In genomic region chr15:88751564-88752402, GRCm38 (mm10) we compare ENCODE assay signal across 7 mouse cellular contexts. TPM values are rescaled to one million over a fixed set of nuclear protein-coding genes. Genes with fewer than 3 reads are reported as not detected.
DNase-seq lines count a peak whose midpoint lies in the region; ATAC-seq and TF ChIP-seq lines count a peak whose summit lies in the region.

Gene Zbed4, plus strand, starts transcription at chr15:88751660.

- peak within 1 kb of the TSS; percentile 94 for H3K4me2 ChIP-seq in embryonic facial prominence, embryonic 15.5 days (replicated peaks)
- H3K4me2 ChIP-seq in heart, embryonic 15.5 days: peak within 1 kb of the TSS; percentile 90

- intact Hi-C loops in left cerebral cortex, postnatal 10 days (cut with DNase I): no loop called here

- H3K79me3 ChIP-seq in C2C12 (ENCODE audit: low read depth): peaks cover 37% of the 10 kb centered on the region

- H3K79me2 ChIP-seq in C2C12 (ENCODE audit: control insufficient read depth, insufficient read depth): peaks cover 47% of the 10 kb centered on the region
- peaks cover 42% of the 10 kb centered on the region for H3K79me2 ChIP-seq in MEL (ENCODE audit: control insufficient read depth, insufficient read depth, low read length, poor library complexity)
- H3K79me2 ChIP-seq in macrophage (ENCODE audit: inconsistent target): peaks cover 48% of the 10 kb centered on the region

- no peak for TF ChIP-seq RAD21 in MEL (IDR thresholded peaks at IDR 0.05; ENCODE audit: low read depth, low read length)

- TF ChIP-seq POLR2A in MEL (IDR thresholded peaks at IDR 0.05; ENCODE audit: control insufficient read depth in 1 of 2, insufficient read depth in 1 of 2, low read depth in 1 of 2, low read length in 2 of 2, poor library complexity in 1 of 2): peak in 1 of 2 experiments; percentile 56; a peak in 3 of 4 replicates

- TF ChIP-seq CTCF in C2C12 (IDR thresholded peaks at IDR 0.05; ENCODE audit: control insufficient read depth, insufficient read depth, insufficient read length) (no peak), MEL (IDR thresholded peaks at IDR 0.05 in 2 of 3, conservative IDR thresholded peaks at IDR 0.05 in 1 of 3; ENCODE audit: control insufficient read depth in 1 of 3, insufficient read depth in 1 of 3, low read depth in 2 of 3, low read length in 3 of 3, poor library complexity in 1 of 3, severe bottlenecking in 1 of 3) (no peak)

- no peaks in the 10 kb centered on the region for H3K9me3 ChIP-seq in MEL (replicated peaks; ENCODE audit: insufficient read depth, low read length)
- no peaks in the 10 kb centered on the region for H3K9me3 ChIP-seq in embryonic facial prominence, embryonic 15.5 days (replicated peaks)
- H3K9me3 ChIP-seq in heart, embryonic 15.5 days (replicated peaks): no peaks in the 10 kb centered on the region

- peak within 1 kb of the TSS; percentile 92 for H3K4me3 ChIP-seq in C2C12 (ENCODE audit: insufficient read depth, poor library complexity, severe bottlenecking)
- peak within 1 kb of the TSS; percentile 63 to 78 for H3K4me3 ChIP-seq in MEL (ENCODE audit: control insufficient read depth in 1 of 2, insufficient read depth in 1 of 2, low read depth in 2 of 2, low read length in 2 of 2)
- peak within 1 kb of the TSS; percentile 77 for H3K4me3 ChIP-seq in embryonic facial prominence, embryonic 15.5 days (replicated peaks)
- peak within 1 kb of the TSS; percentile 81 for H3K4me3 ChIP-seq in heart, embryonic 15.5 days
- peak within 1 kb of the TSS; percentile 71 for H3K4me3 ChIP-seq in macrophage (ENCODE audit: inconsistent target)

- peak; percentile 91 for DNase-seq in MEL (ENCODE audit: low read depth, low spot score)
- DNase-seq in left cerebral cortex, postnatal 10 days (ENCODE audit: extremely low spot score in 1 of 2, low spot score in 2 of 2): peak in 1 of 2 experiments; percentile 66
- DNase-seq in right cerebral cortex, adult 2 months (ENCODE audit: low spot score in 2 of 2): peak; percentile 37 to 38

- ATAC-seq in embryonic facial prominence, embryonic 15.5 days (ENCODE audit: insufficient number of reproducible peaks, low FRiP score, low TSS enrichment, low read depth): peak; percentile 66
- ATAC-seq in heart, embryonic 15.5 days (replicated peaks; ENCODE audit: insufficient number of reproducible peaks, insufficient read depth, low FRiP score, low read depth): peak; percentile 25

- H3K9ac ChIP-seq in MEL (ENCODE audit: control insufficient read depth, low read depth, low read length, poor library complexity, severe bottlenecking): peak within 1 kb of the TSS; percentile 95
- H3K9ac ChIP-seq in embryonic facial prominence, embryonic 15.5 days: peak within 1 kb of the TSS; percentile 56
- peak within 1 kb of the TSS; percentile 89 for H3K9ac ChIP-seq in heart, embryonic 15.5 days

- H3K27me3 ChIP-seq in C2C12 (ENCODE audit: control insufficient read depth, insufficient read depth, insufficient read length) (peaks cover 7% of the 10 kb centered on the region), MEL (ENCODE audit: control insufficient read depth in 1 of 2, insufficient read depth in 2 of 2, low read length in 2 of 2) (no peaks in the 10 kb centered on the region)
- no peaks in the 10 kb centered on the region for H3K27me3 ChIP-seq in embryonic facial prominence, embryonic 15.5 days
- H3K27me3 ChIP-seq in heart, embryonic 15.5 days: no peaks in the 10 kb centered on the region

- WGBS in embryonic facial prominence, embryonic 15.5 days: 0% methylated on average over 100 of the region's 119 CpGs
- under 1% methylated on average over 88 of the region's 119 CpGs for WGBS in heart, embryonic 15.5 days
- WGBS in macrophage (ENCODE audit: missing documents): under 1% methylated on average over 70 of the region's 119 CpGs

- H3K36me3 ChIP-seq in C2C12 (ENCODE audit: control insufficient read depth, insufficient read depth): peaks cover 25% of the 10 kb centered on the region
- peaks cover 3 to 23% of the 10 kb centered on the region in 2 experiments; a peak in 3 of 4 replicates for H3K36me3 ChIP-seq in MEL (ENCODE audit: control insufficient read depth in 1 of 2, insufficient read depth in 2 of 2, low read length in 2 of 2)
- H3K36me3 ChIP-seq in embryonic facial prominence, embryonic 15.5 days: peaks cover 3% of the 10 kb centered on the region; the same call in 1 of the 2 replicates
- no peaks in the 10 kb centered on the region for H3K36me3 ChIP-seq in heart, embryonic 15.5 days
- peaks cover 8% of the 10 kb centered on the region; the same call in 1 of the 2 replicates for H3K36me3 ChIP-seq in macrophage (ENCODE audit: inconsistent target)

- H3K27ac ChIP-seq in MEL (ENCODE audit: control insufficient read depth, low read depth, low read length) (peak within 1 kb of the TSS; percentile 99), macrophage (peak within 1 kb of the TSS; percentile 62)
- peak within 1 kb of the TSS; percentile 83 for H3K27ac ChIP-seq in embryonic facial prominence, embryonic 15.5 days (replicated peaks)
- H3K27ac ChIP-seq in heart, embryonic 15.5 days: peak within 1 kb of the TSS; percentile 93

- TF ChIP-seq EP300 in MEL (IDR thresholded peaks at IDR 0.05; ENCODE audit: low read depth in 1 of 2, low read length in 2 of 2): no peak

- H3ac ChIP-seq in C2C12 (ENCODE audit: control insufficient read depth, insufficient read length, low read depth): peak within 1 kb of the TSS; percentile 99

- peaks cover 3 to 29% of the 10 kb centered on the region in 2 experiments; a peak in 3 of 4 replicates for H3K4me1 ChIP-seq in MEL (ENCODE audit: control insufficient read depth in 1 of 2, insufficient read depth in 2 of 2, low read length in 2 of 2)
- H3K4me1 ChIP-seq in embryonic facial prominence, embryonic 15.5 days: peaks cover 6% of the 10 kb centered on the region; the same call in 1 of the 2 replicates
- H3K4me1 ChIP-seq in heart, embryonic 15.5 days (replicated peaks): peaks cover 14% of the 10 kb centered on the region

TF ChIP-seq in C2C12, 6 proteins besides CTCF, POLR2A, EP300 and RAD21:
- no peak for TF ChIP-seq FOSL1 (IDR thresholded peaks at IDR 0.05; ENCODE audit: insufficient read depth, low read length, poor library complexity, severe bottlenecking)
- peak; percentile 20 for TF ChIP-seq MAX (IDR thresholded peaks at IDR 0.05)

TF ChIP-seq in MEL, 35 proteins besides CTCF, POLR2A, EP300 and RAD21:
- no peak for TF ChIP-seq ZC3H11A (IDR thresholded peaks at IDR 0.05; ENCODE audit: low read depth, low read length)
- 0 out of 2 replicates have a peak, but pooled peaks have one; percentile 42 for TF ChIP-seq UBTF (IDR thresholded peaks at IDR 0.05; ENCODE audit: borderline replicate concordance, insufficient read depth, low read depth, low read length)
- TF ChIP-seq HCFC1 (IDR thresholded peaks at IDR 0.05; ENCODE audit: low read depth, low read length): no peak
- peak; percentile 4; the same call in 1 of the 2 replicates for TF ChIP-seq MAZ (IDR thresholded peaks at IDR 0.05; ENCODE audit: low read depth, low read length)
- no peak for TF ChIP-seq NRF1 (IDR thresholded peaks at IDR 0.05; ENCODE audit: insufficient read depth, low read depth, low read length, poor library complexity, severe bottlenecking)

RNA-seq across cellular contexts. Expression of gene Zbed4, which starts in this region (rescaled TPM):
- polyA plus RNA-seq in C2C12 (2012; fragmentation: generic; extraction: Trizol): 9.6 TPM
- 57.3 and 57.9 TPM in 2 replicates for total RNA-seq in MEL (2012; rRNA removed)
- polyA plus RNA-seq in MEL (2012; ENCODE audit: insufficient read depth in 1 of 2, insufficient read length in 2 of 2, low read depth in 1 of 2, low replicate concordance in 2 of 2, missing spikeins in 1 of 2): 10 to 100 TPM in 1 of 2 experiments, not detected in 1; 53.2 TPM
- 12.2 and 12.3 TPM in 2 replicates for polyA plus RNA-seq in embryonic facial prominence, embryonic 15.5 days (2015; fragmentation: Nextera tagmentation; extraction: Ambion mirVana)
- polyA plus RNA-seq in heart, embryonic 15.5 days (2015; fragmentation: Nextera tagmentation; extraction: Ambion mirVana): 9.0 and 12.3 TPM in 2 replicates
- 10 to 100 TPM; 14.0 to 15.6 TPM for total RNA-seq in left cerebral cortex, postnatal 10 days (2021)
- total RNA-seq in macrophage (2018; cell fraction: chromatin; rRNA removed): 10 to 100 TPM; 14.6 to 54.3 (median 30.6) TPM
- total RNA-seq in macrophage (2018; cell fraction: cytosol; rRNA removed): 10 to 100 TPM in 24 of 26 experiments, 1 to 10 TPM in 2; 8.5 to 20.3 (median 14.5) TPM
- 10 to 100 TPM; 14.9 to 49.2 (median 24.7) TPM for total RNA-seq in macrophage (2018; cell fraction: nucleus; rRNA removed)
- polyA plus RNA-seq in macrophage (2018): 10.9 to 13.5 TPM (median 12.4 TPM) in 3 replicates
